Mouse (Mus musculus) CD4-positive, CD25-positive, alpha-beta regulatory T cell, adult 4 months (primary cell): ENCODE results near the gene Prkacb. TPM values are rescaled to one million over a fixed set of nuclear protein-coding genes. Genes with fewer than 3 reads are reported as not detected.

Experiments used
- ATAC-seq: one replicate; pipeline ENCODE4 v1.8.0; 2017
- polyA plus RNA-seq, 2 experiments: library from polyadenylated mRNA; unstranded; fragments of 100-300 nt; shearing (Covaris generic); gene quantifications; one replicate each; pipeline ENCODE4 v1.2.1; 2017

Gene Prkacb
- polyA plus RNA-seq, 2 experiments from 2014 or later: 121 to 154 TPM

DNA sequence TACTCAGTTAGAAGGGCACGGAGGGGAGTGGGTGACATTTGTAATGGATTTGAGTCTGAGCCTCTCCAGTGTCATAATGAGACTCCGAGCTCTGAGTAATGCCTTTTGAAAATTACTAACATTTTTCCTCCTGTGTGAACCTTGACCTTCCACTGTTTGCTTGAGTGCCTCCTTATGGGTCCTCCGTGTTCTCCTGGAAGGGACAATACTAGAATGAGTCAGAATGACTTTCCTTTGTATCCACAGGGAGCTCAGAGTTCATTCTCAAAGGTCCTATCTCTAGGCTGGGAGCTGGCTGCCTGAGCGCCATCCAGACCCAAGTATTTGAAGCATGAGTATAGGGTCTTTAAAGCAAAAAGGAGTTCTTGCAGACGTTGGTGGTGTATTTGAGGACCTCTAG is 94.5 kb downstream of the Prkacb start:
- ATAC-seq: no peak

DNA sequence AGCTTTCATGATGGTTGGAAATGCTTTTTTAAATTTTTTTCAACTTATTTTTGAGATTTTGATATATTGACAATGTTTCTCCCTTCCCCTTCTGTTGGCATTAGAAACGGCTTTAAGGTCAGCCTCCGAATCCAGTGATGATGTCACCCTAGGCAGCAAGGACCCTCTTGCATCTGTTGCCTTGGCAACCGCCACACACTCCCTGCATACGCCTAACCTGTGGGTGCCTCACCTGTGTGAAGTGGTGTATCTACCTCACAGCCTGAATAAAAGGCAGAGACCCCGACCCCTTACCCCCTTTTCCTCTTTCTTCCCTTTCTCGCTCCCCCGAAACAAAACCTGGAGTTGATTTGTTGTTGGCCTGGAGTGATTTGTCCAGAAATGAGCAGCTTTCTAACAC is 100.5 kb downstream of the Prkacb start:
- ATAC-seq: no peak

DNA sequence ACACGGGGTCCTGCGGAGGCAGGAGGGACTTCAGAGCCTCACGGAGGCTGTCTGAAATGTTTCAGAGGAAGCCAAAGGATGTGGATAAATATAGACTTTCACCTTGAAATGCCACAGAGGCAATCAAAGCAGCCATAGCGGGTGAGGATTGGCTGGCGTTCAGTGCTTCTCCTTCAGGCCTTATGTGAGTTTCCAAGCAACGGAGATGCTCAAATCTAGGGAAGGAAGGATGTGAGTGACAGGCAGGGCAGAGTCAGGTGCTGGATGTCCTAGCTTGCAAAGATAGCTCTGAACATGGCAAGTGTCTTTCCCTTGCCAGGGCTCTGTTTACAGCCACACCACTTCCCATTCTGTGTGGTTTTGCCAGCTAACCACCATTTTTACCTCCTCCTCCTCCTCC is 101.2 kb downstream of the Prkacb start:
- ATAC-seq: no peak

DNA sequence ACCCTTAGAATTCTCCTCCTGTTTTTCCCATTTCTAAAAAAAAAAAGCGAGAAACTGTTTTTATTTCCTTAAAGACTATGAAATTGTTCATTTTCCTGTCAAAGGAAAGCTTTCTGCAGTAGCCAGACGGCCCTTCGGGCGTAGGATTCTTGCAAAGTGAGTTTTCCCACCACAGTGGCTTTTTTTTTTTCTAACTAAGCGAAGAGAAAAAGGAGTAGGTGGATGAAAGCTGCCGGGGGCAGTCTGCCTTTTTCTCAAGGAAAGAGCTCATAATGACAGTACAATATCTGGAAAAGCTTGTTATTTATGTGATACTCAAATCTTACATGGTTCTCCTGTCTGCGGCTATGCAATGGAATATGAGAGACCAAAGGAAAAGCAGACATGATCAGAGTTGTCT is 101.7 kb downstream of the Prkacb start:
- no peak for ATAC-seq

DNA sequence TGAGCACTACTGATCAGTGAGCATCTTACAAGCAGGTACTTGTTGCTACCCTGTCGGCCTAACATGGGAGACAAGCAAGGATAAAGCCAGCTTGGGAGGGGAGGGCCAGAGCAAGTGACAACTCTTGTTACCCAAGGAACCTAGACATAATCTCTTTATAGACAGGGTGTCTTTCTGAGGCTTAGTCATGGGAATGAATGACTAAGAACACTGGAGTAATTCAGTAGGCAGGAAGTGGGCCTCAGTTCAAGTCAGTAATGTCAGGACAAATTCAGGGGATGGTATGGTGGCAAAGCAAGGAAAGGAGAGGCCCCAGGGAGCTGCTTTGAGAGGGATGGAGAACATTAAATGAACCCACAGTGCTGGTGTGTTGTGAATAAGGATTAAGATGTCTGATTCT is 103.7 kb downstream of the Prkacb start:
- ATAC-seq: no peak

DNA sequence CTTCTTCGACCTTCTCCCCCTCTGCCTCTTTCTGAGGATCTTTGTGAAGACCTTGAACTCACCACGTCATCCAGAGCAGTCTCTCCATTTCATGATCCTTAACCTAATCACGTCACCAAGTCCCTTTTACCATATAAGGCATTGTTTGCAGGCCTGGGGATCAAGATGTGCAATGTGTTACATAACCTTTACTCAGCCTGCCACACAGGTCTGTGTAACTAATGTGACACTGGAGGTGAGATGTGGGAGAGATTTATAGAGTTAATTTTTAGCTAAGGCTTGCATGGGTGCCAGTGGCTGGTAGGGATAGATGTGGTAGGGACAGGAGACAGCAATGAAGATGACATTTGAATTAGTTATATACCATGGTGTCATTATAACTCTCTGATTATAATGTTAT is 104.4 kb downstream of the Prkacb start:
- ATAC-seq: no peak

DNA sequence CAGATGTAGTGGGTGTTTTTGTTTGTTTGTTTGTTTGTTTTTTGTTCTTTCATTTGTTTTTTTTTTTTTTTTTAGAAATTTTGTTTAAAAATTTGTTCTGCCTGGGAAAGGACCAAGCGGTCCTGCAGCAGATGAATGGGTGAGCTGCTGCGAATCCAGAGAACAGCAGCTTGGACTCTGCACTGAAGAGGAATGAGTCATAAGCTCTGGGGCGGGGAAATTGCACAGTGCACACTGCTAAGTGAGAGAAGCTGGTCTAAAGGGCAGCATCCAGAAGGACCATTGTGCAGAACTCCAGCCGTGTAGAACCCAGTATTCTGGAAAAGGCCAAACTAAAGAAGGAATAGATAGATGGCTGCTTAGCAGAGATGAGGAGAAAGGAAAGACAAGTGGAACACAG is 108.7 kb downstream of the Prkacb start:
- no peak for ATAC-seq

DNA sequence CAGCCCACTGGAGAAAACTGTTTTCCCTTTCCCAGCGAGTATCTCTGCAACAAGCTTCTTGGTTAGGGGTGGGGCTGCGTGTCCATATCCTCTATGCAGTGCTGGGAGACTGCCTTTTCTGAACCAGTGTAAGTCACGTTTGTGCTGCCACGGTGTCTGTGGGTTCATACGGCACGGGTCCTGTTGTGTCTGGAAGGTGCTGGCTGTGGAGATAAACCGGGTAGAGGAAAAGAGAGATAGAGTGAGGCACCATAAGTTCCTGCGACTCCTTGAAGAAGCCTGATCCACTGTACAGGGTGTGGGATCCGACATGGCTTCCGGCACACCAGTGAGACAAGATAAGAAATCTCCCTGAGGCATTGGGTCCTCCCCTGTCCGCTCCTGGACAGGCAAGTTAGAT is 112.7 kb downstream of the Prkacb start:
- ATAC-seq: no peak

DNA sequence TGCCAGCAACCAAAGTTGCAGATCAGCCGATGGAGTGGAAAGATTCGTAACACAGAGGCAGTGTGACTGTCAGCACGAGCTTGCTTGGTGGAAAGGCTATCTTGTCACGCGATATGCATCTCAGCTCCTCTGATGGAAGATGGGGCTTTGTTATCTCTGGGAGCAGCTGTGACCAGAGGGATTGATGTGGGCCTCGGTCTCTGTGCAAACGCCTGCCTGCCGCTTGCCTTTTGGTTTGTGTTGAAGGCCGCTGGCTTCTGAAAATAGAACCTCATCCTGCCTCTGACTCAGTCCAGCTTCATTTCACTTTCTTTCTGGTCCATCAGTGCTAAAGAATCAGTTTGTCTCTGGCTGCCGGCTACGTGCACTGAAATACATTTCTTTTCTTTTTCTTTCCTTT is 113.8 kb downstream of the Prkacb start:
- ATAC-seq: no peak

DNA sequence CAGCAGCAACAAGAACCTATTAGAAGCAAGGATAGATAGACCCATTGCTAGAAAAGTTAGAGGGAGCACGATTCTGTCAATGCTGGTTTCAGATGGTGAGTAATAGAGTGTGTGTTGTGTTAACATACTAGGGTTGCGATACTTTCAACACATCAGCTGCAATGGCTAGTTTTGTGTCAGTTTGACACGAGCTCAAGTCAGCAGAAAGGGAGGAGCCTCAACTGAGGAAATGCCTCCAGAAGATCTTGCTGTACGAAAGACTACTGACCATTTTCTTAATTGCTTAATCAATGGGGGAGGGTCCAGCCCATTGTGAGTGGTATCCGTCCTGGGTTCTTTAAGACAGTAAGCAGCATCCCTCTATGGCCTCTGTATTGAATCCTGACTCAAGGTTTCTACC is 120.2 kb downstream of the Prkacb start:
- ATAC-seq: no peak

DNA sequence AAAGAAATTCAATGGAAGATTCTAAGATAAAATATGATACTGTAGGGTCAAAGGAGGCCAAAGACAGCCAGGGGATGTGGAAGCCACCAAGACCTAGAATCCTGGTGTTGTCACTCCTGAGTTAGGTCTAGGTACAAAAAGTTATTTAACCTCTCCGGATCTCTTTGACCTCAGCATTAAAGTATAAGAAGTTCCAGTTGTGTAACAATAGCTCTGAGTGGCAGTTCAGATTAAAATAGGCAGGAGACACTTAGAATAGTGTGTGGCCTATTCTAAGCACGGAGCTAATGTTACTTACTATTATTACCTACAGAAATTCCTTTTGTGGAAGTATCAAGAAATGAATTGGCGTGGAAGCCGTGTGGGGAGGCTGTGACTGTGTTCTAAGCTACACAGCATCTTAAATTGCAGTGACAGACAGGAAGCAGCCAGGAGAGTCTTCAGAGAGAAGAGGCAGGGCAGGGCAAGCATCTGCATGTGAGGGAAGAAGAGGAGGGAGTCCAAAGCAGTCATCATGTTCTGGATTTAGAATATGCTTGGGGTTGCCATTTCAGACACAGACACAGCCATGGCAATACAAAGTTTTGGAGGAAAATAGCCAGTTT is 125.6 kb downstream of the Prkacb start:
- no peak for ATAC-seq

DNA sequence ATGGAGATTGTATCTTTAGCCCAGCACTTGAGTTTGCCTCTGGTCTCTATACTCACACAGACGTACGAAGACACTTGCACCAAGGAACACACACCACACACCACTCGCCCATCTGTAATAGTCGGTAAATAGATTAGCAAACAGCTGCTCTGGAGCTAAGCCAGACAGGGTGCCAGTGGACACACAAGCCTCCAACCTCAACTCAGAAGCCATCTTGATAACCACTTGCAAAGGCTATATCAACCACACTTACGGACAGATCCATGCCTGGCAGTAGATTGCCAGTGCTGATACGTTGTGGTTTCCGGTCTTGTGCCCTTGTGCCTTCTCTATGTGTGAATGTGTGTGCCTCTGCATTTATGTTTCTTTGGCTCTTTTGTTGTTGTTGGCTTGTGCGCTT is 126.4 kb downstream of the Prkacb start:
- peak; percentile 54 for ATAC-seq

DNA sequence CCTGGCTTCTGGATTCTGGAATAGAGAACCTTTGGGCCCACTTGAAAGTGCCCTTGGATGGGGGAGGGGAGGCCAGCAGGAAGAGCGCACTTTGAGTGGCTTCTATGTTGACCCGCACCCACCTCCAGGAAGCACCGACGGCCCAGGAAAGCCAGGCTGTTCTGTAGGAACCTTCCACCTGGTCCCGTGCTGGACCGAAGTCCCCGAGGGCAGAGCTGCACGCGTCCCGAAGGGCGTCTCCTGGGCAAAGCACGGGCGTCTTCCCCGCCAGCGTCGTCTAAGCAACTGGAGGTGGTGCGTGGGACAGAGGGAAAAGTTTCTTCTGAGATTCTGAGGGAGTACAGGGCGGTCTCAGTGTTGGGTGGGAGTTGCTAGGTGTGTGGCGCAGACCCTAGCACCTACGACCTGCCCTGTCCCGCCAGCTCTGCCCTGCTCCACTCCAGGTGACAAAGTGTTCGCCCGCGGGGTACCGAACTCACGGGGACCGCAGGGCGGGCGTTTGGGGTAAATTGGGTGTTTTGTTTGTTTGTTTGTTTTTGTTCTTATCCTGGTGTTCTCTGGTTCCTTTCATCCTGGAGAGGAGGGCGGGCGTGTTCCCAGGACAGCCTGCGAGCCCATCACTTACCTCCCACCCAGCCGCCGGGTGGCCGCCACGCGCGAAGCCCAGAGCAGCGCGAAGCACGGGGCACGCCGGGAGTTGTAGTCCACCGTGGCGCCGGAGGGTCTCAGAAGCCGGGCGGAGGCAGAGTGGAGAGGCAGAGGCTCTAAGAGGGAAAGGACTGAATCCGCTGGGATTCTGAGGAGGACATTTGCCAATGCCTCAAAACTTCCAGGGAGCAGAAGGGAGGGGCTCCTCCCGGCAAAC is 127.7 kb downstream of the Prkacb start, which contains the start of gene Samd13:
Gene Samd13 (minus strand): TSS at position 782 of the 865 bp plus-strand sequence.
- ATAC-seq: no peak

DNA sequence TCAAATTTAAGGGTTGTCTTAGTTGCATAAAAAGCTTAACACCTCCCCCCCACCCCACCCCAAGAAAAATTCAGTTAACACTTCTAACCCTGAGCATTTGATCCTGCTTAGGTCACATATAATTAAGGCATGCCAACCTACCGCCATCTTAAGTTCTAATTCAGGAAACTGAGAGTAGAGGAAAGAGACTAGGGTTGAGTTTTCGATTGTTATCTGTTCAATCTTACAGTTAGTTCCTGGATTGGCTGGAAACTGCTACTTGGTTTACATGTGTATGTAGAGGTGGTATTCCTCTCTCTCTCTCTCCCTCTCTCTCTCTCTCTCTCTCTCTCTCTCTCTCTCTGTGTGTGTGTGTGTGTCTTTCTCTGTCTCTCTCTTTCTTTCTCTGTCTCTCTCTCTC is 129.7 kb downstream of the Prkacb start:
- peak; percentile 14 for ATAC-seq

DNA sequence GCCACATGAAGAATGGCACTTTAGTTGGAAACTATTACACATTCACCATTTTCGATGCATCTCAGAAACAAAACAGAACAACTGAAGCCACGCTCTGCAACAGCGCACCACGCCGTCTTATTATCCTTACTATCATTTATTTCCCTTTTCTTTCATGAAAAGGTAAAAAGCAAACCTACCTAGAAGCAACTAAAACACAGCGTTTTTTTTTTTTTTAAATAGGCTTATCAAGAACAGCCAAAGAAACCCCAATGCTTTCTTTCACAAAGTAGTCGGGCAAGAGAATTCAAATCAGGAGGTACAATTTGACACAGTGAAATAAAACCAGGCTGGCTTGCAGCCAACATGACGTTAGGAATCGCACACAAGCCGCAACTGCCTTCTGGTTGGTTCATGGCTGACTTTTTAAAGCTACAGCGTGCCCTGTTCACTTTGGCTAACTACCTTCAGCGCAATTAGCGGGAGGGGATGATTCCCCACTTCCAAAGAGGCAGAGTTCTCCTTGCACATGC is 130.6 kb downstream of the Prkacb start:
- peak; percentile 66 for ATAC-seq

DNA sequence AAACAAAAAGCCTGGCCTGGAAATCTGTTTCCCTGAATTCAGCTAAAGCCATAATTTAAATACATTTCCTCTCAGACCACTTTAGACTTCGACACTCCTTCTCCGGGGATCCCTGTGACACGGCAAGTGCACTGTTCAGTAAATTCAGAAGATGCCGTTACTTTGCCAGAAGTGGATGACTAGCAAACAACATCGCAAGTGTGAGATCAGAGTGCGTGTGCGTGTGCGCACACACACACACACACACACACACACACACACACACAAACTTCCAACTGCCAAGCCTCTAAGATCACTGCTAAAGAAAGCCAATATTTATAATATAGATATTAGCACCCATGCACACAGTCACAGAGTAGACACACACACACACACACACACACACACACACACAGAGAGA is 131.1 kb downstream of the Prkacb start:
- peak; percentile 21 for ATAC-seq

DNA sequence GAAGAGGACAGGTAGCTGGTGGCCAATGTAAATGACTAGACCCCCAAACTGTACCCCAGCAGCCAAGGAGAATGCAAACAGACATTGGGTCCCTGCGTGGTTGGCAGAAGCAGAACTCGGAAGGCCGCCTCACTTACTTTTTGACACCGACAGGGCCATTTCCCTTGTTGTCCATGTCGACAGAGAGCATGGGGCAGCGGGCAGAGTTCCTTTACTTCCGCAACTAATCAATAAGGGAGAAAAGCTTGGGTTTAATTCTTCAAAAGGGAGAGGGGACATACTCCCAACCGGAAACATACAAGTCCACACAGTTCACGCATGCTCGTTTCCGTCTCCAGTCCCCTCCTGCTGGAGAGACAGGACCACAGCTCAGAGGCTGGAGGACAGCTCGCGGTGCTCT is 132.2 kb downstream of the Prkacb start:
- ATAC-seq: no peak

DNA sequence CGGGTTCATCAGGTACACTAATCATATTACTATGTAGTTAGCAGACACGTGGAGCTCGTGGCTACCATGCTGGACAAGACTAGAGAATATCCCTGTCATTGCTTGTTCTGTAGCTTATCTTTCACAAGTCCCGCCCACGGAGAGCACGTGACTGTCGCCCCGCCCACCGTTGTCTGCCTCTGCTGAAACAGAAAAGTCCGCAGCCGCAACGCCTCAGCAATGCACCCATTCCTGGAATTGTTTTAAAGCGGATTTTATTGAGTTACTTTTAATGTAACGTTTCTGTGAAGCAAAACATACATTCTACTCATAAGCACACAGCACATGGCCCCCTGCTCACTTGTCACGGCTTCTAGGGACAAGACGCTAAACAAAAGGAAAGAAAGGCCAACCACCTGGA is 133.1 kb downstream of the Prkacb start:
- ATAC-seq: no peak

Other genes starting within 250 kb of the Prkacb start
- gene Uox, start 242.6 kb downstream of the Prkacb start, polyA plus RNA-seq: not detected
- not detected for gene Dnase2b, start 197.4 kb downstream of the Prkacb start, polyA plus RNA-seq
- gene 4930503B20Rik, start 161.7 kb downstream of the Prkacb start, polyA plus RNA-seq: not detected
- gene Samd13, start 127.4 kb downstream of the Prkacb start, polyA plus RNA-seq: under 1 TPM in 1 of 2 experiments, not detected in 1; 0.52 TPM
- gene Ttll7, start 39.4 kb upstream of the Prkacb start, polyA plus RNA-seq: not detected